Mouse (Mus musculus): ENCODE results near the gene Olfr311.

GRCm38 (mm10) chr11:58847636-58848035 is 8.6 kb downstream of the Olfr311 start:
- TF ChIP-seq CHD2 (IDR thresholded peaks at IDR 0.05; ENCODE audit: low read depth, low read length), result no peak
- TF ChIP-seq HCFC1 (IDR thresholded peaks at IDR 0.05; ENCODE audit: borderline replicate concordance, insufficient read depth, low read length), result no peak
- no peak for TF ChIP-seq ZNF384 (IDR thresholded peaks at IDR 0.05; ENCODE audit: low read depth, low read length)
- no peak for TF ChIP-seq ZC3H11A (IDR thresholded peaks at IDR 0.05; ENCODE audit: borderline replicate concordance, low read depth, low read length)
- TF ChIP-seq MAFK (IDR thresholded peaks at IDR 0.05; ENCODE audit: insufficient read depth, low read depth, low read length), result no peak

Data from ES-E14 (cell line).